Mouse (Mus musculus): ENCODE data around the gene Gm28036.
"Not testable (repeated sequence)": the region's sequence is repeated elsewhere in the genome, so short reads cannot be mapped to it uniquely, and the experiment has no call there.

Gm28036 gene

DNA sequence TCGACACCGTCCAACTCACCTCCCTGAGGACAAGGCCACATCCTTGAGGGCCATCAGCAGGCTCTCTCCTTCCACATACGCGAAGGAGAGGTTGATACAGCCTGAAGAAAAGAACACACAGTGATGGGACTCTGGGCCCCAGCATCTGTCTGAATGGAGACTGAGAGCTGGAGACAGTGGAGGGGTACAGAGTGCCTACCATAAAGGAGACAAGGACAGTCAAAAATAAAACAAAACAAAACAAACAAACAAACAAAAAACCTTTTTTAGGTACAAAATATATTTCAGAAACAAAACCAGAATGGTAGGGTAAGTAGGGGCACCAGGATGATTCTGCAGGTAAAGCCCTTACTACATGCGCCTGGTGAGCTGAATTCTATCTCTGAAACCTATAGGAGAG, at the start of gene Gm28036:
Gene Gm28036 (minus strand): TSS at position 101 of the 400 bp plus-strand sequence.
- DNase-seq (ENCODE audit: low spot score in 2 of 2): no peak

DNA sequence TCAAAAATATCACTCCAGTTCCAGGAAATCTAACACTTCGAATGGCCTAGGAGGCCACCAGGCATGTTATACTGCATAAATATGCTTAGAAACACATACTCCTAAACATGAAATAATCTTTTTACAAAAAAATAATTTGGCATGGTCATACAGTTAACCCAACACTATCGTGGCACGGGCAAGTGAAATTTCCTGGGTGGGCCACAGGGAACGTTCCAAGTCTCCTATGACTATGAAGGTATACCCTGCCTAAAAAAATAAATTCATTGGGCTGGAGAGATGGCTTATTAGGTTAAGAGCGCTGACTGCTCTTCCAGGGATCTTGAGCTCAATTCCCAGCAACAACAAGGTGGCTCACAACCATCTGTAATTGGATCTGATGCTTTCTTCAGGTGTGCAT, 39.7 kb upstream of the Gm28036 start:
- no peak for DNase-seq (ENCODE audit: low spot score in 2 of 2)

DNA sequence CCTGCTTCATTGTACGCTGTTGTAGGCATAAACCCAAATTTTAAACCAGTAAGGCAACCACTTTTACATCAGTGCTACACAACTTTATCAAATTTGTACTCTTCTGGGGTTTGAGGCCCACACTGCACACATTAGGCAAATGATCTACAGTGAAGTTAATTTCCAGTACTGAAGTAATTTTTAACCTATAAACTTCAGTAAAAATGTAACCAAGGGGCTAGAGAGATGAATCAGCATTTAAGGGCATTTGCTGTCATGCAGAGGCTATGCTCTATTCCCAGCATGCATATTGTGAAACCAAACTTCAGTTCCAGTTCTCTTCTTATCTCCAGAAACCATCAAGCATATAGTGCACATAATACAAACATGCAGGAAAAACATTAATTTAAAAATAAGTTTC, 38.6 kb upstream of the Gm28036 start:
- DNase-seq (ENCODE audit: low spot score in 2 of 2): no peak

DNA sequence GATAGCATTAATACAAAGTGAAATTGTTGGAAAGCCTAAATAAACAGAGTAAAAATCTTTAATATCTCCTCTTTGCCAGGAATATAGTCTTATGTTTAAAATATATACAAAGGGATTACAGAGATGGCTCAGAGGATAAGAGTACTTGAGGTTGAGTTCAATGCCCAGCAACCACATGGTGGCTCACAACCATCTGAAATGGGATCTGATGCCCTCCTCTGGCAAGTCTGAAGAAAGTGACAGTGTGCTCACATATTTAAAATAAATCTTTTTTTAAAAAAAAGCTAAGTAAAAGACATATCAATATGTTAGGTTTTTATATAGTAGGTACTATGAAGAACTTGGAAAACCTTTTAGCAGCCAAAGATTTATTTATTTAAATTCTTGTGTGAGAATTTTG, 24.6 kb upstream of the Gm28036 start:
- DNase-seq (ENCODE audit: low spot score in 2 of 2): no peak

DNA sequence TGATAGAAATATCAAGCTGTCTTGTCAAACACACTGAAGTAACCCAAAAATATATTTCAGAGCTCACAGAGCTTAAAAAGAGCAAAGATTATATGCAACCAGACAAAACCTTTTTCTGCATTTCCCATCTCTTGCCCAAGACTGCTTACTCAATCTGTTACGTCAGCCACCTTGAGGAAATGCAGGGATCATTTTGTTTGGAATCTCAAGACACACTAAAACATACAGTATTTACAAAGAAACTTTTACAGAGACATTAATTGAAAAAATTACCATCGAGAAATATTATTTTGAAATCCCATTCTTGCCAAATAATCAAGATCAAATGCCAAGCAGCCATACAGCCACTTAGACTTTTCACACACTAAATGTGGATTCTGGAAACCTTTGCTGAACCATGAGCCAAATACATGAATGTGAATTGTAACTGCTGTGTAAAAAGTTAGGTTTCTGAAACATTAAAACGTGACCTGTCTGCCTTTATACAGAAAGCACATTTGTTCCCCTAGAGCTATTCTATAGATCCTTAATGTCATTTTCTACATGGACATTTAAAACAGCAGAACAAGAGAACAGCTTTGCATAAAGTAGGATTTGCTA, 20.5 kb upstream of the Gm28036 start:
- no peak for DNase-seq (ENCODE audit: low spot score in 2 of 2)

DNA sequence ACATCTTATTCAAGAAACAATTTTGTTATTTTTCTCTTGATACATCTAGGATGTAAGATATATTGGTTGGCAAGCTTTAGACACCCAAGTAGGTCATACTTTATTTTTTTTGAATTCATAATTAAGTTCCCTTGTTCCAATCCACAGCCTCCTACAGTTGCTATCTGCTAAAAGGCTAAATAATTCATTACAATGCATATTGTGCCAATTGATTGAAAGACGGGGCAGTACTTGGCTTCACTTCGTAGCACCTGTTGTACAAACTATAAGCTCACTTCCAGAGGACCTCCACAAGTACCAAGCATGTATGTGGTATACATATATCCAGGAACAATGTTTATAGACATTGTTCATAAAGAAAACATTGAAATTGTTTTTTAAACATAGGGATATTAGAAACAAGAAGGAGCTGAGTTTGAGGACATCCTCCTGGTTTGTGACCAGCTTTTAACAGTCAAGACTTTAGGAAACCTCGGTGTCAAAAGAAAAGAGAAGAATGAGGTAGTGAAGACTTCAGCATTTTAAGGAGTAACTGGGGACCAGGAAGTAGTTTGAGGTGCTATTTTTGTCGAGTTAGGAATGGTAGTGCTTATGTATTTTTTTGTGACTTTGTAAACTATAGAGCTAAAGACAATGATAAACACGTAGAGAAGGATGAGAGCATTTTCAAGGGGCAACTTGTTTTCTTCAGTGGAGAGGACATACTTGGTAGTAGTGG, 19.5 kb upstream of the Gm28036 start:
- DNase-seq (ENCODE audit: low spot score in 2 of 2): no peak

DNA sequence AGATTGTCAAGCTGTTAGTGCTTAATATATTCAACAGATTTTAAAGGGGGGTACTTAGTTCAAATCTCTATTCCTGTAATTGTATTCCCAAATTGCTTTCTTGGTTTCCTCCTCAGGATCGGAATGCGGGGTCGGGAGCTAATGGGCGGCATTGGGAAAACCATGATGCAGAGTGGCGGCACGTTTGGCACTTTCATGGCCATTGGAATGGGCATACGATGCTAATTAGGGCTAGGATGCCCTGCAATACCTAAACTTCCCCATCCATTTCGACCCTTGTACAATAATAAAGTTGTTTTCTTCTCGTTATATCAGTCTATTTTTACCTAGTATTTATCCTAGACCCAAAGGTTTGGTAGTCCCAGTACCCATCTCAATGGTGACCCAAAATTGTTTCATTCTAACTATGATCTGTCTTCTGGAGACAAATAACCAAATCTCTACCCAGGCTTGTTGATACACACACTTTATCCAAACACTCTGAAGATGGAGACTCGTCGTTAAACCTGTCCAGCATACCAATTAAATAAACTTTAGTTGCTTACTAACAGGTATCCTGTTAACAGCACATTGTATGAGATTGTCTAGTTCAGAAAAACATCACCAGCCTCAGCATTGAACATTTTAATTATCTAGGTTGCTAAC, 18.7 kb upstream of the Gm28036 start:
- DNase-seq (ENCODE audit: low spot score in 2 of 2): no peak

DNA sequence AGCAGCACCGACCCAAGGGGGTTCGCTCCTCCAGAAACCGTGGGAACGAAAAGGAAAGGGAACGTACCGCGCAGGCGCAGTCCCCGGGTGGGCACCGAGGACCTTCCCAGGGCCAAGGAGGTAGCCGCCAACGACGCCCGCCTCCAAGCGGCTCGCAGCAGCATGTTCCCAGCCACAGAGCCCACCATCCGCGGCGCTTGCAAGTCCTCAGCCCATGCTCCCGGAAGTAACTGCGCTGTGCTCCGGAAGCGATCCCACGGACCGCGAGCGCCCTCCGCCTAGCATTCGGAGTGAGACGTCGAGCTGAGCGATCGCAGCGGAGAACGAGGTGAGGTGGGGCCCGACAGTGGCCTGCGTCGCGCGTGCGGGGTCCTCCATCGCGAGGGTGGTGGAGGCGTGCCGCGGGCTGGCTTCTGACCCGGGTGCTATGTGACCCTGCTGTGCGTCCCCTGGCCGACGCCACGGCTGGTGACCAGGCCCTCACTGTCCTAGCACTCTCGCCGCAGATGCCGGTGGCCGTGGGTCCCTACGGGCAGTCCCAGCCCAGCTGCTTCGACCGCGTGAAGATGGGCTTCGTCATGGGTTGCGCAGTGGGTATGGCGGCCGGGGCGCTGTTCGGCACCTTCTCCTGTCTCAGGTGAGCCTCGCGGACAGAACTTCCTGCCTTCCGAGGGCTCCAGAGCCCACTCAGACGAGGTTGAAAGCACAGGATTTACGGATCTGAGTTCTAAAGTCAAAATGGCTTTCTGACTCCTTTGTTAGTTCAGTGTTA, 17.2 kb upstream of the Gm28036 start, which contains the start of the genes Romo1 and Nfs1:
Gene Romo1 (plus strand): TSS at position 87 of the 772 bp plus-strand sequence.
Gene Nfs1 (minus strand): TSS at position 234 of the 772 bp plus-strand sequence.
- DNase-seq (ENCODE audit: low spot score in 2 of 2): peak; percentile 88 to 89

DNA sequence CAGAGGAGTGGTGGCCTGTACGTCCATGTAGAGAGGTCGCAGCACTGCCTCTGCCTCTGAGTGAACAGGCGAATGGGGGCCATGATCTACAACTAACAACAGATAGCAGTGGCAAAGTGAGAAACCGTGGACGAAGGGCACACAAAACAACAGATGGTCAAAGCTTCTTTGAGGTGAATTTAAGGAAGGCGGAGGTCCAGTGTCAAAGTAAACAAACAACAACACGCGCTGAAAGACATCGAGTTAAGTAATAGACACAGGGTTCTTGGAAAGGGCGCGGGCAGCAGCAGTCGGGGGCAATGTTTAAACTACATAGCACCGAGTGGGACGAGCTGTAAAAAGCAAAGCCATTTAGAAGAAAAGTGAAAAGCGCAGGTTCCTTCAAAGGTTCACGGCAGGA, 16.5 kb upstream of the Gm28036 start:
- DNase-seq (ENCODE audit: low spot score in 2 of 2): no peak

DNA sequence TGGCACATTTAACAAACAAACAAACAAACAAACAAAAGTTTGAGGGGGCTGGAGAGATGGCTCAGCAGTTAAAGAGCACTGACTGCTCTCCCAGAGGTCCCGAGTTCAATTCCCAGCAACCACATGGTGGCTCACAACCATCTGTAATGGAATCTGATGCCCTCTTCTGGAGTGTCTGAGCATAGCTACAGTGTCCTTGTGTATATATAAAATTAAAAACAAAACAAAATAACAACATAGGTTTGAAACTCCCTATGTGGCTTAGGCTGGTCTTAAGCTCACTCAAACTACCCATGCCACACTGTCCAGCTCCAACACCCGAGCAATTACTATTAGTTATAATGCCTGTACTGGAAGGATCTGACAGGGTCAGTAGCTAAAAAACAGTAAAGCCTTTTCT, 15.9 kb upstream of the Gm28036 start:
- no peak for DNase-seq (ENCODE audit: low spot score in 2 of 2)

DNA sequence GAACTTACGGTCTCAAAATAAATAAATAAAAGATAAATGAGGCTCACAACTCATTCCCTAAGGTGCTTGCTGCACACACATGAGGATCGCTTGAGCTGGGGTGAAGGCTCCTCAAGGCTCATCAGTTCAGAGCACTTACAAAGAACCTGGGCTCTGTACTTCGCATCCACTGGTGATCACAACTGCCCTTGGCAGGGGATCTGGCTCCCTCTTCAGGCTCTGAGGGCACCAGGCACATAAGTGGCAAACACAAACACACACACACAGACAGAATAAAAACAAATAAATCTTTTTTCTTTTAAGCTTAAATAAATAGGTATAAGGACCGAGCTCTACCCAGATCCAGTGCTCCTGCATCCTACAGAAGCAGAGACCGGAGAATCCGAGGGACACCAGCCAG, 8.8 kb upstream of the Gm28036 start:
- DNase-seq (ENCODE audit: low spot score in 2 of 2): no peak

DNA sequence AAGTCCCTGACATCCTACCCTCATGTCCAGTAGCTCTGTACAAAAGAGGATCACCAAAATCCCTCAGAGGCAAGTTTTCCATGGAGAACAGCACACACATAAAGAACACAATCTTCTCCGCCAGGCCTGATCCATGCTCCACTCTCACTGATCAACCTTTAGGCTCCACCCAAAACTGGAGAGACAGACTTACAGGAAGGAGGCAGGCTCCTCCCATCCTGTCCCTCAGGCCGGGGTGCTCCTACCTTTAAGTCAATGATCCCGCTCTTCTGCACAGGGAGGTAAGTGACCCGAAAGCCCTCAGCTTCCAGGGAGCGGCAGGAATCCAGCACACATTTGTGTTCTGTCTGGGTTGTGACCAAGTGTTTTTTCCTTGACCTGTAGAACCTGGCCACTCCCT, 7.3 kb upstream of the Gm28036 start:
- no peak for DNase-seq (ENCODE audit: low spot score in 2 of 2)

DNA sequence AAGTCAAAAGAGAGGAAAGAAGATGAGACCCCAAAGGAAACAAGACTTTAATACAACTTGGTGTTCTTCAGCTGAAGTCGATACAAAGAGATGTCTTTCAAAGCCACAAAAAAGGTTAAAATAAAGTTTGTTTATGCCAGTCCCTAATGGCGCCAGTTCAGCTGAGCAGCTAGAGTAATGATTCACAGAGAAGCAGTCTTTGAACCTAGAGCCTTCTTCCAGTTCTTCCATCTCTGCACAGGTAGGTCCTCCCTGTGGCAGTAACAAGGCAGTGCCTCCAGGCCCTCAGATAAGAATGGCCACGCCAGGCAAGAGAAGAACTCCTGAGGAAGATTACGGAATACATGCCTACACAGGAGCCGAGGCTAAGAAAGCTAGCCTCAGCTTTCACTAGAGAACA, 3.2 kb downstream of the Gm28036 start:
- DNase-seq (ENCODE audit: low spot score in 2 of 2): no peak

DNA sequence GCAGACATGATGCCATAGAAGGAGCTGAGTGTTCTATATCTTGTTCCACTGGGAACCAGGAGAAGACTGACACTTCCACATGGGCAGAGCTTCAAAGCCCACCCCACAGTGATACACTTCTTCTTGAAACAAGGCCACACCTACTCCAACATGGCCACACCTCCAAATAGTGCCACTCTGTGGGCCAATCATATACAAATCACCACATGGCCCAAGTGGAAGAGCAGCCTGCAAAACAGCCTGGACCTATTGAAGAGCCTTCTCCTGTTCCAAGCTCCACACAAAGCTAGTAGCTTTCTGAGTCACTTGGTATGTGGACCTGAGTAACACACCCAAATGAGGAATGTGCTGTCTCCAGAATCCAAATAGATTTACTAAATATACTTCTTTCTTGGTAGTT, 7.3 kb downstream of the Gm28036 start:
- DNase-seq (ENCODE audit: low spot score in 2 of 2): no peak

DNA sequence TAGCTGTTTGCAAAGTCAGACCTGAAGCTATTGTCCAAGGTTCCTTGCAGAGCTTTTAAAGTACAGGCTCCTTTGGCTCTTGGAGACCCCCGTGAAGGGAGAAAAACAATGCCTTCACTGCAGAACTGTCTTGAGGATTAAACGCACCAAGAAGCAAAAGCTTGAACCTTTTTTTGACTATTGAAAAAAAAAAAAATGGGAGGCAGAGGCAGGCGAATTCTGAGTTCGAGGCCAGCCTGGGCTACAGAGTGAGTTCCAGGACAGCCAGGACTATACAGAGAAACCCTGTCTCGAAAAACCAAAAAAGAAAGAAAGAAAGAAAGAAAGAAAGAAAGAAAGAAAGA, 14.8 kb downstream of the Gm28036 start:
- not testable (repeated sequence) for DNase-seq (ENCODE audit: low spot score in 2 of 2)

DNA sequence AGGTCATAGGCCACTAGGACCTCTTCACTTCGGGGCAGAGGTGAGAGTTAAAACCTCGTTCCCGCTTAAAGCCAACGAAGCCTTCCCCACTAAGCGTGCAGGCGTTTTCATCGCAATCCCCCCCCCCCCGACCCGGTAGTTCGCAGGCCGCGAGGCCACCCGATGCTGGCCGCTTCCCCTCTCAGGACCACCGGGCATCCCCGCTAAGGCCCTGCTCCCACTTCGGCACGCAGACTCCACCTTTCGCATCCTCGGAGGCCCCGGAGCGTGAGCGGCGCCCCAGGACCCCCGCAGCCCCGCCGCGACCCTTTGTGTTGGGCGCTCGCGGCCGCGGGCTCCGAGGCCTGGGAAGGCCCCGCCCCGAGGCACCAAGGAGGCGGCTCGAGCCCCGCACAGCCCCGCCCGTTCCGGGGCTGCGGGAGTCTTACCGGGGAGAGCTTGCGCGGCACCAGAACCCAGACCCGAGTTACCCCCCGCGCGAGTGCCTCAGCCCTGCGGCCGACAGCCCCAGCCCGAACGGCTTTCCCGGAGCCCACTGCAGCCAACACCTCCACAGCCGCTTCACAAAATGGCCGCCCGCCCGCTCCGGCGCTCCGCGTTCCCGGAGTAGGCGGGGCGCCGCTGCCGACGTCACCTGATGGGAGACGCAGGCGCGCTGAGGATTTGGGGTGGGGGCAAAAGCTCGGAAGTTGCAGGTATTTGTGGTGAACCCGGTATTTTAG, 15.4 kb downstream of the Gm28036 start, which contains the start of the genes Cpne1 and Rbm12:
Gene Cpne1 (minus strand): TSS at position 608 of the 722 bp plus-strand sequence.
Gene Rbm12 (minus strand): TSS at position 621 of the 722 bp plus-strand sequence.
- peak; percentile 91 to 92 for DNase-seq (ENCODE audit: low spot score in 2 of 2)

DNA sequence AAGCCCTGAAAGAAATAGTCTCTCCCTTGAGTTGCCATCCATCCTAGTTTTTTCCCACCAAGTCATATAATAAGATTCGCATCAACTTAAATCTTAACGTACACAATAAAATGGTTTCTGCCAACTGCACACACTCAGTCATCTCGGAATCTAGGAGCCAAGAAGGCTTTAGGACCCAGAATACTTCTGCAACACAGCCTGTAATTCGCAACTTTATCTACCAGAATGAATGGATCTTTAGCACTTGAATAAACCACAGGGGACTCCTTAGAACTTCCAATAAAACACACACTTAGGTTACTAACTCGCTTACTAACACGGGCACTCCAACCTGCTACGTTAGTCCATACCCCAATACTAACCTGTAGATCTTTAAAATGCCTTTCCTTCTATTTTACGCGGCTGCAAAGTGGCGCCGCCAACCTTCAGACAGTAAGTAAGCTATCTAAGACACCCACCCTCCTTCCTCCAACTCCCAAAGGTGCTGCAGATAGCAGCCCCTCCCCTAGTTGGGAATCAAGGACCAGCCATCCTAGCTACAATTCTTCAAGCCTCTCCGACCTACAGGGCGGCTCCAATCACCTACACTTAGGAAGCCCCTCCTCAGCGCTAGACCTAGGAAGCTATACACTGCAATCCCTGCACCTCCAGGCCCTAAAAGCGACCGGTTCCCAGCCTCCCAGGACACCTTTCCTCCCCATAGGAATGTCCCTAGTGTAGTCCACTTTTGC, 16.1 kb downstream of the Gm28036 start:
- peak in 1 of 2 experiments; percentile 4 for DNase-seq (ENCODE audit: low spot score in 2 of 2)

DNA sequence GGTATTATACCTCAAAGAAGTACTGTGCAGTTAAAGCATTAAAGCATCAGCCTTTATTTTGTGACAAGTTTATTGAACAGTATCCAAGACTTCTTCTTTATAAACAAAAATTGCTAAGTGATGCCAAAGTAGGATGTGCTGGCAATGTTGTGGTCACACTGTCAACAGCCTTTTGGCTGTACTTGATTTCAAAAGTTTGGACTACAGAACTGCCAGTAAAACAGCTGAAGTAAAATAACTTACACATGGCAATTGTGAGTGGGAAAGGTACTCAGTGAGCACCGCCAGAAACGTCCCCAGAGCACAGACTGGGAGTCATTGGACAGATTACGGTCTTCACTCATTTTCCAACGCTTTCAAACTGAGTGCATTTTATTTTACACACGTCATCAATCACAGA, 35.0 kb downstream of the Gm28036 start:
- DNase-seq (ENCODE audit: low spot score in 2 of 2): no peak

DNA sequence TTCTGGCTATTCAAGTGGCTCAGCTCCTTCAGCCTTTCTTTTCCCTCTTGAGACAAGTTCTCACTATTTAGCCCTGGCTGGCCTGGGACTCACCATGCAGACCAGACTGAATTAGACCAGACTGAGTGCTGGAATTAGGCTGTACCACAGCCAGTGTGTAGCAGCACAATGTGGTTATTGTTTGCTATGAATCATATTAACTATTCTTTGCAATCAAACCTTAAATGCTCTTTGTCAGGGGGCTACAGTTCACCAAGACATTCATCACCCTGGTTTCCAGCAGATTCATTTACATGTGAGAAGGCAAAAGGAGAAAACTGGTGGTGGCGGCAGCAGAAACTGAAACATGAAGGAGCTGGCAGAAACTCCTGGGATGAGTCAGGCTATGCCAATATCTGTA, 37.1 kb downstream of the Gm28036 start:
- no peak for DNase-seq (ENCODE audit: low spot score in 2 of 2)

DNA sequence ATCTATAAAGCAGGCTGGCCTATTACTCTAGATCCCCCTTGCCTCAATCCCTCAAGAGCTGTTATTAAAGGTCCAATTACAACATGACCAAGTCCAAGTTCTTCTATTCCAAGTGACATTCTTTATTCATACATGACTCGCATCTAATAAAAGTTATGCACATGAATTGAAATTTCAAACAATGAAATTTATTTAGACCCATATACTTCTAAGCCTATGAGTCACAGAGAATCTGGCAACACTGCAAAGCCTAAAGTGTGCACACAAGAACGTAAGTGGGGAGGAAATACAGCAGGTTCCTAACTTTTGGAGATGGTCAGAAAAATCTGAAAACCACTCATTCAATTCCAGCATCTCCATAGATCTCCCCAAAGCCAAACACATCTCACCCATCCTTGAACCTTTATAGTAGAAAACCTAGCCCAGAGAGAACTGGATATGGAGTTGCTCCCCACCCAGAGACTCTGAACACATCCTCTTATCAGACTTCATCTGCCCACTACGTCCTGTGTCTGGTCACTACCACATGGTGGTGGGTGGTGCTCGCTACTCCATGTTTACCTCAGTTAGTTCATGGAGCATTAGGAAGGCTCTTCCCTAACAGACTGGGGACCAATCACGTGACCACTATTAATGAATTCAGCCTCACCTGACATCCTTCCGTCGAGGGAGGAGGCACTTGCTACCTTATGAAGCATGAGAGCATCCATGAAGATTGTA, 39.3 kb downstream of the Gm28036 start:
- no peak for DNase-seq (ENCODE audit: low spot score in 2 of 2)
